Comparison of ENCODE assay signal across 7 mouse cellular contexts in the genomic region with DNA sequence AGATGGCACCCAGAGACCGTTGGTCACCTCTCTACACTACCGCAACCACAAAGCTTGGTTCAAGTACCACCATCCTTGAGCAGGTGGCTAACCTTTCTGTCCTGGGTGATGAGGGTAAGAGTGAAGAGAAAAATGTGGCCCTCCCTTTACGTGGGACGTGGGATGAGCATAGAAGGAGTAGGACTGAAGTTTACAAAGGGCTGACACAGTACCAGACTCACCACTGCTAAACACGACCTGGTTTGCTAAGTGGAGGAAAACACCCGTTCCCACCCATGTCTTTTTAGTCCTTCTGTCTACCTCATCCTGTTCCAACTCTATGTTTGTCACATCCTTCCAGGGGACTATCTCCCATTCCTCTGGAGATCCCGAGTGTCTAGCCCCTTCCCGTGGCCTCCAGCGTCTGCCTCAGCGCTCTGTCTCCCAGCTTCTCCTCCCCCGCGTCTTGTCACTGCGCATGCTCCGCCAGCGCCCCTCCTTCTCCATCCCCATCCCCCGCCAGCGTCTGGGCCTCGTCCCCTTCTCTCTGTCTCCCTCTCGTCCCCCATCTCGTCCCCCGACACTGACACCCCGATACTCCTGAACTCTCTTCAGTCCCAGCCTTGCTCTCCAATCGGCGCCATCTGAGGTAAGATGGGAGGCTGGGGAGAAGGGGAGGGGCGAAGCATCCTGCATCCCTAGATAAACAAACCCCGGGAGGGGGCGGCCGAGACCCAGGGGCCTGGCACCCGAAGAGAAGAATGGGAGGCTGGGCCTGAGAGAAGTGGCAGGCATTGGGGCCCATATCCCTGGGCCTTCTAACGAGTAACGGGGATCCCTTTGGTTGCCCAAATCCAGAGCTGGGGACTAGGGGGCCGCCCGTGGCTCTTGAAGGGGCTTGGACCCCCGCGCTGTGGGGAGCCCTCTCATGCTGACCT. TPM values are rescaled to one million over a fixed set of nuclear protein-coding genes. Genes with fewer than 3 reads are reported as not detected.
DNase-seq lines count a peak whose midpoint lies in the region; ATAC-seq and TF ChIP-seq lines count a peak whose summit lies in the region.

TSS of gene Clip3 (plus strand) at position 514 of the 917 bp plus-strand sequence.

- peak within 1 kb of the TSS; percentile 68 for H3K4me3 ChIP-seq in cortical plate, adult 2 months (ENCODE audit: insufficient read depth, low read length)
- peak within 1 kb of the TSS; percentile 66 for H3K4me3 ChIP-seq in midbrain, postnatal 0 days (ENCODE audit: low read depth, low read length)

- peaks cover 13% of the 10 kb centered on the region for H3K36me3 ChIP-seq in midbrain, postnatal 0 days (ENCODE audit: insufficient read depth, low read length)

- peak within 1 kb of the TSS; percentile 49 for H3K27ac ChIP-seq in cortical plate, adult 2 months (ENCODE audit: insufficient read depth, low read length)
- H3K27ac ChIP-seq in midbrain, postnatal 0 days (ENCODE audit: low read depth, low read length): peak within 1 kb of the TSS; percentile 85

- intact Hi-C loops in left cerebral cortex, postnatal 4 days (cut with DNase I): no loop called here

- peak within 1 kb of the TSS; percentile 76 for H3K9ac ChIP-seq in midbrain, postnatal 0 days (replicated peaks; ENCODE audit: low read length, poor library complexity, severe bottlenecking)

- WGBS in midbrain, postnatal 0 days: 6% methylated on average over 34 of the region's 35 CpGs

- peak; percentile 76 for DNase-seq in adrenal gland, postnatal 14 days
- DNase-seq in gastrocnemius, postnatal 10 days: peak; percentile 77
- DNase-seq in hindlimb bud, embryonic 11.5 days (ENCODE audit: extremely low spot score, low read depth, low spot score): peak; percentile 22
- peak; percentile 92 for DNase-seq in left cerebral cortex, postnatal 4 days
- DNase-seq in midbrain, postnatal 0 days (ENCODE audit: low spot score): peak; percentile 91
- peak; percentile 92 for DNase-seq in testis, postnatal 10 days (ENCODE audit: low spot score)

- TF ChIP-seq POLR2A in cortical plate, adult 2 months (IDR thresholded peaks at IDR 0.05; ENCODE audit: extremely low read depth, insufficient read depth, low read length): peak; percentile 99

- no peaks in the 10 kb centered on the region for H3K9me3 ChIP-seq in midbrain, postnatal 0 days (ENCODE audit: low read length)

- H3K4me1 ChIP-seq in cortical plate, adult 2 months (ENCODE audit: control insufficient read depth, insufficient read depth, low read length): peaks cover 13% of the 10 kb centered on the region
- H3K4me1 ChIP-seq in midbrain, postnatal 0 days (ENCODE audit: insufficient read depth, low read length): peaks cover 11% of the 10 kb centered on the region; the same call in 1 of the 2 replicates

- no peaks in the 10 kb centered on the region for H3K27me3 ChIP-seq in midbrain, postnatal 0 days (ENCODE audit: insufficient read depth, low read length)

- no peak for TF ChIP-seq CTCF in cortical plate, adult 2 months (IDR thresholded peaks at IDR 0.05; ENCODE audit: extremely low read depth, insufficient read depth, low read length)
- peak; percentile 33 for TF ChIP-seq CTCF in midbrain, postnatal 0 days (IDR thresholded peaks at IDR 0.05)

- ATAC-seq in midbrain, postnatal 0 days (ENCODE audit: low FRiP score): peak; percentile 81

- H3K4me2 ChIP-seq in midbrain, postnatal 0 days (ENCODE audit: low read depth, low read length, poor library complexity, severe bottlenecking): peak within 1 kb of the TSS; percentile 87

RNA-seq across cellular contexts. Expression of gene Clip3, which starts in this region (rescaled TPM):
- total RNA-seq in adrenal gland, postnatal 14 days (2021): 26.9 and 44.7 TPM in 2 replicates
- polyA plus RNA-seq in cortical plate, adult 2 months (2012; rRNA removed): 439 and 458 TPM in 2 replicates
- total RNA-seq in gastrocnemius, postnatal 10 days (2021): 10 to 100 TPM; 22.2 to 26.5 TPM
- 100 to 1,000 TPM; 403 to 414 TPM for total RNA-seq in left cerebral cortex, postnatal 4 days (2021)
- total RNA-seq in midbrain, postnatal 0 days (2014; rRNA removed): 140 and 197 TPM in 2 replicates
- 144 and 155 TPM in 2 replicates for polyA plus RNA-seq in midbrain, postnatal 0 days (2015; fragmentation: Nextera tagmentation; extraction: Ambion mirVana)

Comparison
In these comparisons a context has a peak if more than half of its experiments do, and no peak if none do; other contexts are left out.
1. Peak in every context shown above with its lines: DNase-seq, ATAC-seq, H3K4me3 ChIP-seq and H3K27ac ChIP-seq.
2. DNase-seq: peak in every context shown above with its lines; median percentile 92 in left cerebral cortex, postnatal 4 days; 92 in testis, postnatal 10 days; 91 in midbrain, postnatal 0 days; 77 in gastrocnemius, postnatal 10 days; 76 in adrenal gland, postnatal 14 days; 22 in hindlimb bud, embryonic 11.5 days.